Mouse (Mus musculus): ENCODE results near the gene Cttnbp2nl.
A peak's percentile ranks its signal among the peaks of the same experiment; 100 is the strongest.

Gene Cttnbp2nl

DNA sequence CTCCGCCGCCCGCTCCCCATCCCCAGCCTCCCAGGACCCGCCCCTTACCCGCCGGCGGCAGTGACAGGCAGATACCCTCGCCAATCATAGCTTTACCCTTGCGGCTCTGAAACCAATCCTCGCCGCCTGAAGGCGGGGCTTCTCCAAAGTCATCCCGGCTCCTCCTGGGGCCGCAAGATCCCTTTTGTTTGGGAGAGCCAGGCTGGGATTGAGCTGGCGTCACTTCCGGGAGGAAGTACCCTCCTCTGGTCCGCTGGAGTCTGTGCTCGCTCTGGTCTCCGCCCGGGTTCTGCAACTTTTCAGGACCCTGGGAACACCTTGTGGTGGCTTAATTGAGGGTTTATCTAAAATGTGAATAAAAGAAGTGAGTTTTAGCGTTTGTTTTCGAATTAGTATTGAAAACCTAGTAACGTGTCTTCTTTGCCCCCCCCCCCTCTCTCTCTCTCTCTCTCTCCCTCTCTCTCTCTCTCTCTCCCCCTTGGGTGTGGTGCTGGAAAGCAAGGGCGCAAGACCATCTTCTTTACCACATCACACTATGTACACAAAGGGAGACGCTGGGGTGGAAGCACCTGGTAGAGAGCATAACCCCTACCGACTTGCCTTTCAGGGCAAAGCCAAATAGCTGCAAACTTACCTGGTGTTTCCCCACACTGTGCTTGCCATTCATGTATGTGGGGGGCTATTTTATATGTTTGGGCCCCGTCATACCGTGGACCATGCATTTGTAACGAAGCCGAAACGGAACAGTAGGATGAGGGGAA, at the start of gene Cttnbp2nl:
Cttnbp2nl (minus strand) TSS at position 210 of the 761 bp plus-strand sequence.
- DNase-seq (ENCODE audit: low spot score): peak; percentile 98

DNA sequence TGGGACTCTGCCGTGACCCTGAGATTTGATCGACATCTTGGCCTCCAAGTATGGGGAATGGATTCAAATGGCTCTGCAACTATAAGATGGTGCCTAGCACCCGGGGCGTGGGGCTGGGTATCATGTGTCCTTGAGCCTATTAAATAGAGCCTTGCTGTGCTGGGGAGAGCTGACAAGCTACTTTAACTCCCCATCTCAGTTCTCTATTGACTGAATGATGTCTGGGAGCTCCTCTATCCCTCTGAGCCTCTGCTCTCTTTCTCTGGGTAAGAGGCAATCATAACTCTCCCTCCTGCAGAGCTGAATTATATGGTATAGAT, 47.3 kb upstream of the Cttnbp2nl start:
- DNase-seq (ENCODE audit: low spot score): no peak

DNA sequence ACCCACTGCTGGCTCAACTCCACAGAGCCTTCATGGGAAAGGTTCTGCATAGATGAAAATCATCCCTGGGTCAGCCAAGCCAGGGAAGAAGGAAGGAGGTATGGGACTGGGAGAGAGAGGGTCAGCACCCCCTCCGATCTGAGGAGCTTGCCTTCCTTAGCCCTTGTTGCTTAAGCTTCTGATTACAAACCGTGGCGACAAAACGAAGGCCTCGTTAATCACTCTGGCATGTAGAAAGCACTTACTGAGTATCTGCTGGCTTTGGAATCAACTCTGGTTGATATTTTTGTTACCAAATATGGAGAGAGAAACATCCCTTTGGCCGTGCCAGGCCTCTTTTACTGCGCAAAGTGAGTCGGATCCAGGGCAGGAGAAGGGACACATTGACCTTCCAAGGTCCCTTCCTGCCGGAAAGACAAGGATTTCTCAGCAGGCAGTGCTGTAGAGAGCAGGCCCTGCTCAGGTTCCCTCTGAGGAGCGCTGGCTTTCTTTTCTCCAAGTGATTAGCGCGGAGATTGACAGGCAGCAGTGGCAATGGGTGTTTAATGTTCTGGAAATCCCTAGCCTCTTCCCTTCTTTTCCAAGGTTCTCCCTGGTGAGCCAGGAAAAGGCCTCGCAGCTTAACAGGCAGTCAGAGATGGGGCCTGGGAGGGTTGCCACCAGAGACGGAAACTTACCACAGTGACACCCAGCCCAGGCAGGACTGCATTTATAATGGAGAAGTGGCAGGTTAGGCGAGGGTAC, 46.8 kb upstream of the Cttnbp2nl start:
- no peak for DNase-seq (ENCODE audit: low spot score)

DNA sequence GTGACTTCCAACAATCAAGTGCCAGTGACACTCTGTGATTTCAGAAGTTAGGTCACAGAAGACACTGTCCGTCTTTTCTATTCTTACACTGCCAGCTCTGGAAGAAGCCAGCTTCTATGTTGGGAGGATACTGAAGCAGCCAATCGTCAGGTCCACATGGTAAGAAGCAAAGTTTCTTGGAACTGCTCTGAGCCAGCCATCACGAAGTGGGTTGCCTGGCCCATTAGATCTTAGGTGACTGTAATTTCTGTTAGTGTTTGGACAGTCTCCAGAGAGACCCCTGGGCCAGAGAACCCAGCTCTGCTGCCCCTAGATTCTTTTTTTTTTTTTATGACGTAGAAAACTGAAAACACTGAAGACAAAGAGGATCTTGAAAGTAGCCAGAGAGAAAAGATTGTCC, 44.6 kb upstream of the Cttnbp2nl start:
- no peak for DNase-seq (ENCODE audit: low spot score)

DNA sequence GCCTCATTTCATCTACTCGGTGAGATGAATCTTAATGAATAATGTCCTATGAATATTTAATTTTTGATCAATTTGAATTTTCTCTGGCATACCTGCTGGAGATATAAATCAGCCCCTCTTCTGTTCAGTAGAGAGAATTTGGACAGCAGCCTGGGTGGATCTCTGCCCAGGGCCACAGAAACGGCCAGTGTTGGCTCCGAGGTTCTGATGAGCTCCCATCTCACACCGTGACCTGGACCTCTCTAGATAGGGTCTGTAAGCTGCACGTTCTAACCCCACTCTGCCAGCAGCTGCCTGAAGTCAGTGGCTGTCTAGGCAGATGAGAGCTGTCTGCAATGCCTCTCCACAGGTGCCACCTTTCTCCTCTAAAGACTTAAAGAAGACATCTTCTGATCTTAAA, 42.1 kb upstream of the Cttnbp2nl start:
- no peak for DNase-seq (ENCODE audit: low spot score)

DNA sequence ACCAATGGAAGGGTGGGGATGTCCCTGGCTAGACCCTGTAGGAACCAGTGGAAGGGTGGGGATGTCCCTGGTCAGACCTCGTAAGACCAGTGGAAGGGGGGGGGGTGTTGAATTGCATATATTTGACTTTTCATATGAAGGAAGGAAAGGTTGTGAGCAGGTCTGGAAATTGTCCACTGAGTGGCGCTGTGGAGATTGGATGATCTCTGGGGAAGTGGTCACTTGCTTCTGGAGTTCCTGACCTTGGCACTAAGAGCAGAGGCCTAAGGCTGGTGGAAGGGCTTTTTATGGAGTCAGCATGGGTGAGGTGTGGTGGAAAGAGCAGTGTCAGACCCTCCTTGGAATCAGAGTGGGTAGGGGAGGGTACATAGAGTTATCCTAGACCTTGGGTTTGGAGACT, 41.5 kb upstream of the Cttnbp2nl start:
- DNase-seq (ENCODE audit: low spot score): no peak

DNA sequence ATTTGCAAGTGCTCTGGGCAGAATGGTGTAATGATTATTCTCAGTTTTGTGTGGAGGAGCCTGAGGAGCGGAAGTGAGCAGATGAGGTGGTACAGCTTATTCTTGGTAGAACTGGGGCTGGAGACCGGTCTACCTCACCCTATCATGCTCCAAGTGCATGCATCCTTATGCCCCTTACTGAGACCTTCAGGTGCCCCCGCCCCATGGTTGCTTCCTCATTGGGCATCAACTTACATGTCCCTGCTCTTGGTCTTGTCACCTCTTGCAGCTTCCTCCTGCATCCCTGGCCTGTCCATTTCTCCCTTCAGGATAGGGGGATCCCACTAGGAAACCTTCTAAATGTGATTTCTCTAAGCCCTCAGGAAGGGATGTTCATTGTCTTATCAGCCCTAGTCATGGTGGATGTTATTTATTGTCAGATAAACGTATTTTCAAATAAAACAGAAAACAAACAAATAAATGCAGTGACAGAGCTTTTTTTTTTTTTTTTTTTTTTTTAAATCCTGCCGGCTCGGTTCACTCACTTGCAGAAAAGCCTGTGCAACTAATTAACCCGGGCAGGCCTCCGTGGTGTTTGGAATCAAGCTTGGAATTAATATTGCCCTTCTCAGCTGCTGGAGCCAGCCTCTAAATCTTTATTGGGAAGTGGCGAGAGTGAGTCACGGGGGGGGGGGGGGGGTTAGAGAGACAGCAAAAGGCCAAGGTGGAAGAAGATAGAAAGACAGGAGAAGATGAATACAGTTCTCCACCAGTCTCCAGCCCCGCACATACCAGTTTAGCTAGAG, 40.0 kb upstream of the Cttnbp2nl start:
- DNase-seq (ENCODE audit: low spot score): no peak

DNA sequence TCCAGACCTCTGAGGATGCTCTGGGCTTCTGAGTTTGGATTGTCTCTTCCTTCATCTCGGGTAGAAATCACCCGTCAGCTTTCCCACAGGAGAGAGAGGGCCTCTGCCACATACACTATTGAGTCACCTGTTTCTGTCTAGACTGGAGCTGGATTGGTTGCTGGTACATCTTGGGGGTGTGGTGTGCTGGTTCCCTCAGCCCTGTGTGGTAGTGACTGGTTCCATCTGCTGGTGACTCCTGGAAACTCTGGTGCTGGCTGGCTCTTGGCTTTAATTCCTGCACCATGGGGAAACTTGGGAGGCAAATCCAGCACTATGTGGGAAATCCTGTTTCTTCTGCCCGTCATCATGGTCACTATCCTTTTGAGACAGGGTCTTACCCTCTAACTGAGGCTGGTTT, 38.0 kb upstream of the Cttnbp2nl start:
- DNase-seq (ENCODE audit: low spot score): peak; percentile 34

DNA sequence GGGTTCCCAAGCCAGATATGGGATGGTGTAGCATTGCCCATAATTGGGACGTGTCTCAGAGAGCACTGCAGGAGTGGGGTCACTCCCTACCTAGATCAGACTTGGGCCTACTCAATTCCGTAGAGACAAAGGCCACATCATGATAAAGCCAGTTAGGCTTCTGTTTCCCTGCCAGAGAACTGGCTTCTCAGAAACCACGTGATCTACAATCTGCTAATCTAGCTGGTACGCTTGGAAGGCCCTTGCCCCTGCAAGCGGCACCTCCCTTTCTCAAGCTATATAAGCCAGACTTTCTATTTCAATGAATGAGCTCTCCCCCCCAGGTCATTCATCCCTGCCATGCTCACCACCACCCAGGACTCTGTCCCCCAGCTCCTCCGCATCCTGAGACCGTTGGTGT, 37.2 kb upstream of the Cttnbp2nl start:
- DNase-seq (ENCODE audit: low spot score): no peak

DNA sequence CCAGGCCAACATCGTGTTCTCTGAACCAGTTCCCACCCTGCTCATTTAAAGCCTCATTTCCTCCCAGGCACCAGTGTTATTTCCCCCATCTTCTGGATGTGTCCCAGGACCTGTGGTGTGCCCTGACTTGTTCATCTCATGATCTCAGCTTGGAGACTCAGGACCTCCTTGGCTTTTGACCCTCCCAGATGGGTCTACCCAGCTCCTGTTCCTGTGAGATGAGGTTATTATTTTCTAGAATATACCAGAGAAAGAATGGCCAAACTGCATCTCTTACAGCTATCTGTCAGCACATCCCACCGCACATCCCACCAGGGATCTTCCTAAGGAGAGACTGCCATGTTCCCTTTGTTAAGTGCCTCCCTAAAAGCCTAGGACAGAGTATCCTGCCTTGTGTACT, 35.7 kb upstream of the Cttnbp2nl start:
- DNase-seq (ENCODE audit: low spot score): no peak

DNA sequence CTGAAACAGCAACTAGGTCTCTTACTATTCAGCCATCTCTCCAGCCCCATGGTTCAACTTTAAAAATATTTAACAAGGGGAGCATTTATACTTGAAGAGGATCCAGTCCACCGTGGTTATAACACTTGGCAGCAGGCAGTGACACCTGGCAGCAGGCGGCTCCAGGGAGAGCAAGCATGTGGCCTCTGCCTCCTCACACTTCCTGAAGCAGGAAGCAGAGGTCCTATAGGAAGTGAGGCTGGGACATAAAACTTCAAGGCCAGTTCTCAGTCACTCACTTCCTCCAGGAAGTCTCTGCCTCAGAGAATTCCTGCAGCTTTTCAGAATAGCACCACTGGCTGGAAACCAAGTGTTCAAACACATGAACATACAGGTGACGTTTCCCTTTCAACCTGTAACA, 34.4 kb upstream of the Cttnbp2nl start:
- no peak for DNase-seq (ENCODE audit: low spot score)

DNA sequence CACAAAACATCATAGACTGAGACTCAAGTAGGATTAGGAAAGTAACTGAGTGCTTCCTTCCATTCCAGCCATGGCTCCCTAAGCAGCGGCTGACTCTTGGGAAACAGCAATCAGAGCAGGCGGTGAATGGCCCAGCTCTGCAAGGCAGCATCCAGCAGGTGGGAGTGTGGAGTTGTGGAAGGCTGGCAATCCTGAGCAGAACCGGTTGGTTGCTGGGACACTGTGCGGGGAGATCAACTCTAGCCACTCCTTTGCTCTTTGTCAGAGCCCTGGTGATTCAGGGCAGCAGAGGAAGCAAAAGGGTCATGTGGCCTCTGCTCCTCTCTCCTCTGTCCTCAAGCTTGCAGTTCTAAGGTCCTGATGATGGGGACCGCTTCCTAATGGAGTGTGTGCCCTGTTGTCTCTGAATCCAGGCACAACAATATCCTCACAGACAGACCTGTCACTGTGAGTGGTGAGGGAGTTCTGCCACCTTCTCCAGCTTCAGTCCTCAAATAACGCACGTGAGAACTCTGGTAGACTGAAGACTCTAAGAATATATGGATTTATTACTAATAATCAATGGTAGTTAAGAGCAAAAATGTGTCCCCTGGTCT, 25.4 kb upstream of the Cttnbp2nl start:
- DNase-seq (ENCODE audit: low spot score): peak; percentile 72

DNA sequence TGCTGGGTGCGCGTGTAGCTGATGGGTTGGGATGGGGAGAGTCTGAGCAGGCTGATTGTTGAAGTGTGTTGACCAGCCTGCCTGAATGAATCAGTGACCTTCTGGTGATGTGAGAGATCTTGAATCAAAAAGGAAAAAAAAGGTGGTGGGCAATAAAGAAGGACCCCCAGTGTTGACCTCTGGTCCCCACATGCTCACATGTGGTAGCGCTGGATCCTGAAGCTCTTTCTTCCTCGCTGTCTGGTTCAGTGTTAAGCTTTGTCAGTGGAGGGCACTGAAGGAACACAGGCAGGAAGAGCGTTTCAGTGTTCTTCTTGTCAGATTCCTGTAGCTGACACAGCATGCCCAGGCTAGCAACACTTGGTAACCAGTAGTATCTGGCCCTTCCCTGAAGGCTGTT, 22.9 kb upstream of the Cttnbp2nl start:
- DNase-seq (ENCODE audit: low spot score): no peak

DNA sequence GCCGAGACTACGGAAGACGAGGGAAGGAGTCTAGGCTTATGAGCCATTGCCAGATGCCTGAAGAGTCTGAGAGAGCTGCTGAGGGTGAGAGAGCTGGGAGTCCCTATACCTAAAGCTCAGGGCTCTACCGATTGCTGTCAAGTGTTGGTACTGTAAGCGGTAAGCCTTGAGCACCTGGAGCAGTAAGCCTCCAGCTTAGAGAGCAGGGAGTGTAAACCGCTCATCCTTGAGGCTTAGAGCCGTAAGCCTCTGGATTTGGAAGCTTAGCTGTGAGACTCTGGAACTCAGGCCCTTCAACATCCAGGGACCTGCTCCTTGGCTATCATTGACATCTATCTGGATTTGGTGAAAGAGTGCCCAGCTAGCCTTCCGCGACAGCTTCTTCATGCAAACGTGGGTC, 19.6 kb upstream of the Cttnbp2nl start:
- DNase-seq (ENCODE audit: low spot score): no peak

DNA sequence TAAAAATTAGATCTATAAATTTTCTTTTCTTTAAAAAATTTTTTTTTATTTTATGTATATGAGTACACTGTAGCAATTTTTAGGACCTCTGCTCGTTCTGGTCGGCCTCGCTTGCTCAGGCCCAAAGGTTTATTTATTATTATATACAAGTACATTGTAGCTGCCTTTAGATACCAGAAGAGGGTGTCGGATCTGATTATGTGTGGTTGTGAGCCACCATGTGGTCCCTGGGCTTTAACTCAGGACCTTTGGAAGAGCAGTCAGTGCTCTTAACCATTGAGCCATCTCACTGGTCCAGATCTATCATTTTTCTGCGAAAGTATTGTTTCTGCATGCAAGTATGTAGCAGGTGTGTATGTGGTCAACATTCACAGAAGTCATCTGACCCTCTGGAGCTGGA, 18.3 kb upstream of the Cttnbp2nl start:
- no peak for DNase-seq (ENCODE audit: low spot score)

DNA sequence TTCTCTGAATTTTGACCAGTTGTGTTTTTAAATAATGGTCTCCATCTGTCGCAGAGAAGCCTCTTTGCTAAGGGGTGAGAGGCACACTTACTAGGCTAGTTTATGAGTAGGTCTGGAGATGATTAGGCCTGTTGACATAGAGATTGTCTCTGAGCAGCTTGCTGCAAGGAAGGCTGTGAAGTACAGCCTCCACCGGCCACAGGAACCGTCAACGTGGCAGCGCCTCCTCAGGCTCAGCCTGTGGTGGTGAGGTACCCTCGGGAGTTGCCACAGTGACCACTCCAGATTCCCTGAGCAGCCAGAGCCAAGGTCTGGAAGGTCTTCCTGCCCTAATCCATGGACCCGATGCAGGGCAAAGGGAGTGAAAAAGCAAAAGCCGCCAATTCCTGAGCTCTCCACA, 17.6 kb upstream of the Cttnbp2nl start:
- no peak for DNase-seq (ENCODE audit: low spot score)

DNA sequence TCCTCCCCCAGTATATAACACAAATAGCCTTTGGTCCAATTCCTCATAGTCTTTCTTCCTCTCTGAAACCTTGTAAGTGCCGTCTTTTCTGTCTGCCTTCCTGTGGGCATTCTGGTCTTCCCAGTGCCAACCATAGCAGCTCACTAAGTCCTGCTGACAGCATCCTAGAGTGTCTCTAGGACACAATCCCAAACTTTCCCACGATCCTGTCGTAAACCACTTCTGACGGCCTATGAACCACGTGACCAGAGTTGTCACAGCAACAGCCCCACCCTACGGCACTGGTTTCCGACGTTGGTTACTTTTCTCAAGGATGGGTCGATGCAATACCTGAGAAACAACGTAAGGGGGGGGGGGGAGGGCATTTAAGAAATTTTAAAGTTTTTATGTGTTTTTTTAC, 13.6 kb upstream of the Cttnbp2nl start, which contains the start of gene 4930564D02Rik:
4930564D02Rik (plus strand) TSS at position 301 of the 400 bp plus-strand sequence.
- DNase-seq (ENCODE audit: low spot score): no peak

DNA sequence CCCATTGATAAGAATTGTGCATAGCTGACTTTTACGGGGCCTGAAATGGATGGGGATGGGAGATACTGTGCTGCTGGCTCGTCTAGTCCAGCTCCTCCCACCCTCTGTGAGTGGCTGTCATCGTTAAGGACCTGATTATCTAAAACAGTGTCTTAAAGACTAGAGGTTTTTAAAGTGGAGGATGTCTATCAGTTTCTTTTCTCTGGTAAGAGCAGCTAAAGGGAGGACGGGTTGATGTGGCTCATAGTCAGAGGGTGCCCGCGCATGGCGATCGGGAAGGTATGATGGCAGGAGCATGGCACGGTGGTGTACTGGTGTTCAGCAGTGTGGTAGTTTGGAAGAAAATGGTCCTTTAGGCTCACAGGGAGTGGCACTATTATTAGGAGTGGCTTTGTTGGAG, 9.7 kb upstream of the Cttnbp2nl start:
- DNase-seq (ENCODE audit: low spot score): no peak

DNA sequence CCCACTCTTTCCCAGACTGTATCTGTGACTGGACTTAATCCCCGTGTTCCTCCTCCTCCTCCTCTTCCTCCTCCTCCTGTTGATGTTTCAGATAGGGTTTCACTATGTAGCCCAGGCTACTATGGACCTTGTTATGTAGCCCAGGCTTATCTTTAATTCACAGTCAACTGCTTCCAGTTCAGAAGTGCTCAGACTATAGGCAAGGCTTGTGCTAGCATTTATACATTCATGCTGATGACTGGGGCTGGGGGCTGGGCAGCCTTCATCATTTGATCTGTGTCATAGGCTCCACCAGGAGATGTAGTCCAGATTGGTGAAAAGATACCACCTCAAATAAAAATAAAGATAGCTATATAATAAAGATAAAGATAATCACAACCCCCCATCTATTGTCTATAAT, 9.0 kb upstream of the Cttnbp2nl start:
- no peak for DNase-seq (ENCODE audit: low spot score)

DNA sequence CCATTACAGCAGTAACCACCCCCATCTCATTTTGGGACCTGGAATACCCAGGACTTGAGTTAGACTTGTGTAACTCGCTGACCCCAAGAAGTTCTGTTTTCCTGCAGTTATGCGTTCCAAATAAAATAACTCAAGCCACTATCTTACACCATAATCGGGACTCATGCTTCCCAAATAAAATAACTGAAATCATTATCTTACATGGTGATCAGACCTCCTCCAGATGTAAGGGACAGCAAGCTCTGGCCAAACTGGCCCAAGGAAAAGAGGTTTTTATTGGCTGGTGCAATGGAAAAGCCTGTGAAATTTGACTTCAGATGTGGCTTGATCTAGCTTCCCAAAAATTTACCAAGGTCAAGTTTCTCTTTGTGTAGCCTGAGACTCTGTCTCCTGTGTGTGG, 8.6 kb upstream of the Cttnbp2nl start:
- DNase-seq (ENCODE audit: low spot score): no peak

DNA sequence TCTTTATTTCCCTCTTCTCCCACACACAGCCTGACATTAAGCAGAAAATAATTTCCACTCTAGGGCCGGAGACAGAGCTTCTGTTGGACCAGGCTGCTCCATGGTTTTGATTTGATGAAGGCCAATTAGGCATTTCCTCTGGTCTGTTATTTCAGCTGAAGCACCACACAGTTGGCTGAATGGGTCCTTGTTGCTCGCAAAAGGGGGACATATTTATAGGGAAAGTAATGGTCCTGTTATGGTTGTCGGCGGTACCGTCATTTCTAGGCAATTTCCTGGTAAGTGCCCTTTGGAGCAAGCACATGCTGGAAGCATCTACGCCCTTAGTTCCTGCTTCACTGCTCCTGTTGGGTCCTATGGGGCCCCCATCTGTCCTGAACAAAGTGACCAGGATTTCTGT, 8.0 kb upstream of the Cttnbp2nl start:
- no peak for DNase-seq (ENCODE audit: low spot score)

DNA sequence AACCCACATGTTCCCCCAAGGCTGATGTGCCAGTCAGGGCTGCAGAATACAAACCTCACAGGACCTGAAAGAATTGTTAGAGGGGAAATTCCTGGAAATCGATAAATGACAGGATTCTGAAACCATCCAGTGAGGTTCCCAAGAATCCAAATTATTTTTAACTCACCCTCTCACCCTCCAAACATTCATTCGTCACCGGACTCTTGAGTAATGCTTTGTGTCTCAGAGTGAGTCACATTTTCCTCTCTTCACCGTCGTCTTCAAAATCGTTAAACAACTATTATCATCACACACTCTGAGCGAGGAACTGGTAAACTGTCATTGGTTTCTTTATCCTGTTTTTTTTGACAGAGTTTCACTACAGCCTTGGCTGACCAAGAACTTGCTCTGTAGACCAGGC, 7.0 kb upstream of the Cttnbp2nl start:
- DNase-seq (ENCODE audit: low spot score): no peak
